Mouse (Mus musculus): ENCODE data around the gene Rps29. TPM values are rescaled to one million over a fixed set of nuclear protein-coding genes. Genes with fewer than 3 reads are reported as not detected.
A peak's percentile ranks its signal among the peaks of the same experiment; 100 is the strongest.

Gene Rps29
- total RNA-seq, 2 experiments from 2014 or later: 1,202 to 1,485 TPM

DNA sequence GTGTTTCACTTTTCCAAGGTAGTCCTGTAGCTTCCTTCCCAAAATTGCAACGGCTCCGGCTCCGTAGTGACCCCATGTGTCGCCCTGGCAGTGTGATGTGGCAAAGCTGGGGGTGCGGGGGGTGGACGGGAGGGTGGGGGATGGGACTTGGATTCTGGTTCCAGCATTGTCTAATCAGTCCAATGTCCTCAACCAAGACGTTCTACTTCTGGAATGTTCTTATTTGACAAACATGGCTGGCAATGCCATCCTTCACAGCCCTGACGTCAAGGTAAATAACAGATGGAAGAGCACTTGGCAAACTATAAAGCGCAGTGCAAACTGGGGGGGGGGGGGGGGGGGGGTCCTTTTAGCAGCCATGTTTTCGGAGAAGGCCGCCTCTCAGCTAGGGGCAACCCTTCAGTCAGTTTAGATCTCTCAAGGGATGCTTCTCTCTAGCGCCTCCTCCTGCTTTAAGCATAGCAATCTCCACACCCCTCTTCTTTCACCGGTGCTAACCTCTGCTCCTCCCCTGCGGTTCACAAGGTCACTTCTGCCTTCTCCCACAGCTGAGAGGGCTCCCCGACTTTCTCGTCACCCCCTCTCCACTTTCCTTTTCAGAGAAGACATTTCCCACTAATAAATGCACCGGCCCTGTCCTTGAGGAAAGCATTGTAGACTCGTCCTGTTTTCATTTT is 29.2 kb downstream of the Rps29 start:
- DNase-seq: no peak

DNA sequence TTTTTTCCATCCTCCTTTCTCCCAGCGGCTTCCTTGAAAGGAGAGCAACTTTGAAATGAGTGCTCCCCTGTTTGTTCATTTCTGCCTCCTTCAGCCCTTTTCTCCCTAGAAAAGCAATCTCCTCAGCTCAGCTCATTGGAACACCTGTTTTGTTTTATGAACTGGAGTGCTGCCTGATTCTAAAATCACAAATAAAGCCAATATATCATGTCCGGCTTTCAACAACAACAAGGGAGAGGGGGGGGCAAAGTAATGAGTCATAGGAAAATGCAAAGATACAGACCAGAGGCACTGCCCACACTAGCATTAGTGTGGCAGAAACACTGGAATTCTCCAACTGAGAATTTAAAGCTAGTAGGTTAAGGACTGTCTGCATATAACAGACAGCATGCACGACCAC is 31.4 kb downstream of the Rps29 start:
- no peak for DNase-seq

DNA sequence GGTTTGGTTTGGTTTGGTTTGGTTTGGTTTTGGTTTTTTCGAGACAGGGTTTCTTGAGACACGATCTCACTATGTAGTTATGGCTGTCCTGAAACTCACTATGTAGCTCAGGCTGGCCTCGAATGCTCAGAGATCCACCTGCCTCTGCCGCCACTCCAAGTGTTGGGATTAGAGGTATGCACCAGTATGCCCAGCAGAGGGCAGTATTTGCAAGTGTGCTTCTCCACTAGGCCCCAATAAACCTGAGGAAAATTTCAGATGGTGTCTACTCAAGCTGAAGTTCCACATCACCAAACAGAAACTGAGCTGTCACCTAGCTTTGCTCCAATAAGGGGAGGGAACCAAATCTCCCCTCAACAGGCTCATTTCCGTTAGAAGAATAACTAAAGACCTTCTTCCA is 31.8 kb downstream of the Rps29 start:
- DNase-seq: peak; percentile 23 to 45

DNA sequence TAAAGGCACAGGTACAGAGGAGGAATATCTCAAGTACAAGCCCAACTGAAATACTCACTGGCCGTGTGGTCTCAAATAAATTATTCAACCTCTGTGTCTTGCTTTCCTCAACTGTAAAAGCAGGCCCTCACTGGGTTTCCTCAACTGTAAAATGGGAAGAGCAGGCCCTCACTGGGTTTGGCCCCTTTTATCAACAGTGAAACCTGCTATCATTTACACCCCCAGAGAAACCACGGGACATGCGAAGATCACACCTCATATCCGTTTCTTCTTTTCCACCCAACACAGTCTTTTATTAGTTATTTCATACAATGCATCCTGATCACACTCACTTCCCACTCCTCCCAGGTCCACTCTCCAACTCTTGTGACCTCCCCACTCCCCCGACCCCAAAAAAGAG is 33.9 kb downstream of the Rps29 start:
- DNase-seq: no peak

DNA sequence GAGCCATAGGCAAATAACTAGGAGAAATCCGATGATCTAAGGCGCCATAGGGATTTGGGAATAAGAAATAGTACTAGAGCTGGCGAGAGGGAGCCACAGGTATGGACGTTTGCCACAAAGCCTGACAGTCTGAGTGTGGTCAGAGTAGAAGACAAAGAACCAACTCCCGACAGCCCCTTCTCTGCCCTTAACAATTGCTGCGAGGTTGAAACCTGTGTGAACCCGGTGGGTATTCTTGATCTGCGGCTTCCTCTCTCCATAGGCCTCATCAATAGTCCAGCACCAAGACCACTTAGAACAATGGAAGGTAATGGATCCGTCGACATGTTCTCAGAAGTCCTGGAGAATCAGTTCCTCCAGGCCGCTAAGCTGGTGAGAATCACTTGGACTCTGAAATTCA is 36.2 kb downstream of the Rps29 start:
- DNase-seq: no peak

DNA sequence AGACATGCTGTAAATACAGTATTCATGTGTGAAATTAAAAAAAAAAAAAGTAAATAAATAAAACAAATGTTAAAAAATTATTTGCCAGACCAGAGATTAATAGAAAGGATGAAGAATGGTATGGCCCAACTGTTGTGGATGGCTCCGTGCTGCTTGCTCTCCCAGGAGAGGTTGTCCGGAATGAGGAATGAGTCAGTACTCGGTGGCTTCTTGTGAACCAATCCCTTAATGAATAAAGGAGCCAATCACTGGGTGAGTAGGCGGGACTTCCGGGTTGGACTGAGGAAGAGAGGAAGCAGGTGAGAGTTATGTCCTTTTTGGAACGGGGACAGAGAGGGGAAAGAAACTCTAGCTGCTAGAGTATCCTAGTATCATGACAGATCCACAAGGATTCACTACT is 39.1 kb downstream of the Rps29 start:
- DNase-seq: no peak

Small RNA genes lying within 50 kb of the gene (microRNA-seq; reads per million reads assigned to microRNA genes)
- gene Gm47287: 0 reads per million in 2 experiments
- gene Gm47295: 1.1 to 1.9 reads per million in 2 experiments

Other genes starting within 250 kb of the Rps29 start
- gene Lrr1, start 9.6 kb upstream of the Rps29 start, total RNA-seq (2021): not detected
- 100 to 1,000 TPM; 219 to 228 TPM for gene Rpl36al, start 24.9 kb upstream of the Rps29 start, total RNA-seq (2021)
- gene Mgat2, start 25.0 kb upstream of the Rps29 start, total RNA-seq (2021): 10 to 100 TPM; 18.6 to 20.2 TPM
- 1 to 10 TPM; 2.8 to 3.1 TPM for gene Gm49383, start 37.9 kb upstream of the Rps29 start, total RNA-seq (2021)
- gene Dnaaf2, start 39.2 kb upstream of the Rps29 start, total RNA-seq (2021): under 1 TPM; 0.57 to 0.65 TPM
- gene Gm49384, start 45.1 kb upstream of the Rps29 start, total RNA-seq (2021): 1 to 10 TPM; 1.7 to 2.5 TPM
- under 1 TPM; 0.37 to 0.49 TPM for gene Pole2, start 69.0 kb upstream of the Rps29 start, total RNA-seq (2021)
- 10 to 100 TPM; 42.1 TPM for gene Klhdc1, start 82.0 kb upstream of the Rps29 start, total RNA-seq (2021)
- gene Klhdc2, start 137.5 kb upstream of the Rps29 start, total RNA-seq (2021): 100 to 1,000 TPM; 106 to 120 TPM
- 10 to 100 TPM; 22.8 to 23.2 TPM for gene Nemf, start 198.0 kb upstream of the Rps29 start, total RNA-seq (2021)
- 10 to 100 TPM; 36.6 to 38.1 TPM for gene Arf6, start 213.0 kb upstream of the Rps29 start, total RNA-seq (2021)
- under 1 TPM; 0.49 to 0.77 TPM for gene Gm9887, start 213.3 kb upstream of the Rps29 start, total RNA-seq (2021)

Measured in heart, adult 18-20 months (tissue).